Mouse (Mus musculus): ENCODE results near the gene Bach2.

DNA sequence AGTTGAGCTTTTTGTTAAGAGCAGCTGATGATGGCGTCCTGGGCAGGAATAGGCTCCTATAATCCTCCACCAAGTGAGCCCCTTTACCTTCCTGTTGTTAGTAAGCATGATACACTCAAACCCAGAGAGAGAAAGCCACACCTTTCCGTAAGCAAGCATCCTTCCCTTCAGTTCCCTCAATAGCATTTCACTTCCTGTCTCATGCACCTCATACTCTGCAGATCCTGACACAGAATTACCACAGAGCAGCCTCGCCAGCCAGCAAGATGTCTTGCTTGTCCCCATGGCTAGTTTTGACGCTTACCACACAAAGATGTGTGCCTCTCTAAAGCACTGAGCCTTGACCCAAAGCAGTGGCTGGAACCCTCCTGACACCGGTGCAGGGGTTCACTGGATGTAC lies 348.9 kb downstream of the Bach2 start:
- TF ChIP-seq CTCF (conservative IDR thresholded peaks at IDR 0.05; ENCODE audit: low read length) (no peak), POU5F1 (IDR thresholded peaks at IDR 0.05; ENCODE audit: borderline replicate concordance, low read length) (no peak), NANOG (IDR thresholded peaks at IDR 0.05; ENCODE audit: borderline replicate concordance, low read length) (no peak)

All from E14TG2a.4 (cell line).